Mouse (Mus musculus) CH12.LX (cell line): ENCODE data around the gene Cdk2ap2. TPM values are rescaled to one million over a fixed set of nuclear protein-coding genes. Genes with fewer than 3 reads are reported as not detected.
"Not testable (repeated sequence)": the region's sequence is repeated elsewhere in the genome, so short reads cannot be mapped to it uniquely, and the experiment has no call there.

Source experiments
- DNase-seq: peaks from one replicate; pipeline ENCODE4 v3.0.0-alpha.2; 2013; ENCODE audit errors: extremely low read depth
- H3K27ac ChIP-seq: 2 replicates; pipeline ENCODE4 v1.5.1; 2012; ENCODE audit warnings: low read depth, mild to moderate bottlenecking, control low read depth, moderate library complexity; ENCODE audit not compliant: insufficient read depth
- H3K27me3 ChIP-seq: replicated peaks from 2 replicates; pipeline ENCODE3; 2012; ENCODE audit warnings: inconsistent platforms
- H3K36me3 ChIP-seq, 2 experiments: replicated peaks in 1 of 2; 2 replicates each; pipeline versions ENCODE3 to v1.6.1; 2012; ENCODE audit warnings: inconsistent platforms in 1 of 2, low read length in 1 of 2, mild to moderate bottlenecking in 1 of 2, mixed read lengths in 1 of 2, moderate library complexity in 1 of 2; ENCODE audit not compliant: control insufficient read depth in 1 of 2, insufficient read depth in 1 of 2
- H3K4me1 ChIP-seq, 2 experiments: 2 replicates each; pipeline ENCODE4 v1.6.1; 2012; ENCODE audit warnings: inconsistent platforms in 1 of 2, moderate library complexity in 1 of 2; ENCODE audit not compliant: insufficient read depth in 2 of 2, control insufficient read depth in 1 of 2
- H3K4me2 ChIP-seq: 2 replicates; pipeline ENCODE4 v1.6.1; 2012; ENCODE audit warnings: low read depth, mild to moderate bottlenecking, control low read depth; ENCODE audit not compliant: poor library complexity, insufficient read depth, severe bottlenecking
- H3K4me3 ChIP-seq, 3 experiments: fragments of 150-350 bp in 1 of 3; sonication (generic) in 1 of 3; replicated peaks in 1 of 3; 2 replicates each; pipeline versions ENCODE3 to v1.5.1; 2011 to 2012; ENCODE audit warnings: low read depth in 2 of 3, low read length in 2 of 3, mild to moderate bottlenecking in 2 of 3, moderate library complexity in 2 of 3, control low read depth in 1 of 3, improper control_type of control experiment in 1 of 3, inconsistent platforms in 1 of 3, mixed read lengths in 1 of 3; ENCODE audit not compliant: poor library complexity in 1 of 3
- H3K79me2 ChIP-seq: replicated peaks from 2 replicates; pipeline ENCODE4 v1.6.1; 2012; ENCODE audit warnings: mild to moderate bottlenecking, moderate library complexity; ENCODE audit not compliant: control insufficient read depth, poor library complexity, insufficient read depth, severe bottlenecking; ENCODE audit errors: extremely low read depth
- H3K9ac ChIP-seq: 2 replicates; pipeline ENCODE4 v1.6.1; 2012; ENCODE audit warnings: low read depth, mild to moderate bottlenecking, control low read depth, moderate library complexity; ENCODE audit not compliant: insufficient read depth
- H3K9me3 ChIP-seq: replicated peaks from 2 replicates; pipeline ENCODE3; 2012; ENCODE audit warnings: low read length, inconsistent platforms, mixed read lengths
- CHD1 ChIP-seq: IDR thresholded peaks from 2 replicates; pipeline ENCODE4 v1.6.1; 2012; ENCODE audit warnings: low read depth, low read length, improper control_type of control experiment, inconsistent platforms
- E2F4 ChIP-seq: IDR thresholded peaks from 2 replicates; pipeline ENCODE4 v1.6.1; 2011; ENCODE audit warnings: low read depth, low read length, improper control_type of control experiment; ENCODE audit not compliant: insufficient replicate concordance
- EP300 ChIP-seq: IDR thresholded peaks from 2 replicates; pipeline ENCODE4 v1.6.1; 2011; ENCODE audit warnings: low read length, improper control_type of control experiment
- JUND ChIP-seq: conservative IDR thresholded peaks from 2 replicates; pipeline ENCODE4 v1.6.1; 2011; ENCODE audit warnings: low read depth, low read length, improper control_type of control experiment
- MYC ChIP-seq: IDR thresholded peaks from 2 replicates; pipeline ENCODE4 v1.6.1; 2011; ENCODE audit warnings: low read depth, mild to moderate bottlenecking, improper control_type of control experiment, low read length
- NELFE ChIP-seq: IDR thresholded peaks from 2 replicates; pipeline ENCODE4 v1.6.1; 2011; ENCODE audit warnings: low read depth, low read length, improper control_type of control experiment
- PAX5 ChIP-seq: IDR thresholded peaks from 2 replicates; pipeline ENCODE4 v1.6.1; 2012; ENCODE audit warnings: low read length, inconsistent platforms, mixed read lengths
- POLR2AphosphoS2 ChIP-seq: IDR thresholded peaks from 2 replicates; pipeline ENCODE4 v1.6.1; 2011; ENCODE audit warnings: low read depth, low read length, improper control_type of control experiment
- RAD21 ChIP-seq: IDR thresholded peaks from 2 replicates; pipeline ENCODE4 v1.6.1; 2011; ENCODE audit warnings: low read depth, mild to moderate bottlenecking, low read length, improper control_type of control experiment, moderate library complexity
- RCOR1 ChIP-seq: conservative IDR thresholded peaks from 2 replicates; pipeline ENCODE4 v1.6.1; 2012; ENCODE audit warnings: low read depth, mild to moderate bottlenecking, inconsistent platforms, low read length, improper control_type of control experiment
- SMC3 ChIP-seq: IDR thresholded peaks from 2 replicates; pipeline ENCODE4 v1.6.1; 2011; ENCODE audit warnings: low read depth, low read length, improper control_type of control experiment
- TBP ChIP-seq: conservative IDR thresholded peaks from 2 replicates; pipeline ENCODE4 v1.6.1; 2011; ENCODE audit warnings: low read depth, low read length, improper control_type of control experiment
- dilution Hi-C: fragments of 300-500 bp; cut with MboI; formaldehyde crosslinking; loops from 2 replicates; pipeline ENCODE4 v1.14.3; 2020; ENCODE audit warnings: low sequenced_read_pairs; ENCODE audit not compliant: extremely low pct_unique_long_range_greater_than_20kb, extremely low pct_ligation_motif_present
- in situ Hi-C: fragments of 300-500 bp; cut with MboI; formaldehyde crosslinking; loops from 3 replicates; pipeline ENCODE4 v1.14.3; 2019; ENCODE audit warnings: low sequenced_read_pairs, low pct_ligation_motif_present, low pct_unique_long_range_greater_than_20kb, mixed read lengths
- polyA plus RNA-seq: library from polyadenylated mRNA; unstranded; fragments of >175 nt; gene quantifications from 2 replicates; pipeline ENCODE4 v1.2.1, GENCODE M21; 2012; ENCODE audit warnings: low read depth; ENCODE audit not compliant: insufficient read length
- total RNA-seq, 2 experiments: library from RNA; depleted of rRNA; stranded (reverse); fragments of 300-350 nt in 1 of 2; fragments of >200 nt in 1 of 2; gene quantifications; 2 replicates each; pipeline ENCODE4 v1.2.3; 2012 to 2014

Gene Cdk2ap2
- total and polyA plus RNA-seq, 3 experiments = 63.4 to 69.5 (median 67.1) TPM

GRCm38 (mm10) chr19:4060899-4061465, 36.0 kb upstream of the Cdk2ap2 start:
- peak overlapping the region; percentile 24; the same call in 1 of the 2 replicates for H3K27ac ChIP-seq

GRCm38 (mm10) chr19:4063357-4063756, 33.6 kb upstream of the Cdk2ap2 start:
- H3K27me3 ChIP-seq, H3K4me2 ChIP-seq, H3K79me2 ChIP-seq, H3K9me3 ChIP-seq, H3K27ac ChIP-seq, dilution Hi-C loops, H3K36me3 ChIP-seq, DNase-seq, H3K9ac ChIP-seq, H3K4me3 ChIP-seq, in situ Hi-C loops: not testable (repeated sequence)
- peaks cover 9 to 13% of the 10 kb centered on the region in 2 experiments for H3K4me1 ChIP-seq

More at GRCm38 (mm10) chr19:4060899-4061465, 36.0 kb upstream of the Cdk2ap2 start:
- 0 out of 2 replicates have a peak overlapping the region, but pooled peaks have one; percentile 10 for H3K4me2 ChIP-seq
- H3K4me1 ChIP-seq = peaks cover 14 to 21% of the 10 kb centered on the region in 2 experiments
- DNase-seq = no peak
- peaks cover 3% of the 10 kb centered on the region for H3K9me3 ChIP-seq
- no peak overlapping the region for H3K9ac ChIP-seq
- in situ Hi-C loops (no loop called here), dilution Hi-C loops (no loop called here)
- H3K27me3 ChIP-seq = no peaks in the 10 kb centered on the region
- no peaks in the 10 kb centered on the region for H3K36me3 ChIP-seq
- no peaks in the 10 kb centered on the region for H3K79me2 ChIP-seq
- no peak overlapping the region for H3K4me3 ChIP-seq
- TF ChIP-seq NELFE = no peak
- no peak for TF ChIP-seq JUND
- no peak for TF ChIP-seq SMC3
- TF ChIP-seq TBP = no peak
- TF ChIP-seq EP300 = no peak
- no peak for TF ChIP-seq PAX5
- TF ChIP-seq CHD1 = no peak
- no peak for TF ChIP-seq RCOR1
- no peak for TF ChIP-seq MYC
- TF ChIP-seq POLR2AphosphoS2 = no peak
- TF ChIP-seq RAD21 = no peak
- no peak for TF ChIP-seq E2F4

- H3K36me3 ChIP-seq, H3K9me3 ChIP-seq, H3K79me2 ChIP-seq, DNase-seq, H3K27ac ChIP-seq, H3K4me3 ChIP-seq, in situ Hi-C loops, H3K4me1 ChIP-seq, H3K4me2 ChIP-seq, H3K9ac ChIP-seq, dilution Hi-C loops, H3K27me3 ChIP-seq: not testable (repeated sequence)
Measured at GRCm38 (mm10) chr19:4064501-4064900, 32.5 kb upstream of the Cdk2ap2 start.
